Mouse (Mus musculus) hindbrain, embryonic 15.5 days (tissue): Measurements from ENCODE around the gene Mylk. TPM values are rescaled to one million over a fixed set of nuclear protein-coding genes. Genes with fewer than 3 reads are reported as not detected.

Source experiments
- ATAC-seq: fragments of 200-750 bp; cut with Nextera tagmentation; 2 replicates; pipeline ENCODE4 v1.8.0; 2017; ENCODE audit warnings: low read depth, moderate number of reproducible peaks, moderate TSS enrichment; ENCODE audit not compliant: low FRiP score
- H3K27ac ChIP-seq: fragments of 300-500 bp; sonication (generic); replicated peaks from 2 replicates; pipeline ENCODE4 v1.5.1; 2015; ENCODE audit warnings: mild to moderate bottlenecking, inconsistent platforms
- H3K27me3 ChIP-seq: fragments of 300-500 bp; sonication (generic); 2 replicates; pipeline ENCODE4 v1.6.1; 2015; ENCODE audit warnings: control low read depth, inconsistent platforms
- H3K36me3 ChIP-seq: fragments of 300-500 bp; sonication (generic); 2 replicates; pipeline ENCODE4 v1.6.1; 2015; ENCODE audit warnings: control low read depth, inconsistent platforms
- H3K4me1 ChIP-seq: fragments of 300-500 bp; sonication (generic); replicated peaks from 2 replicates; pipeline ENCODE4 v1.6.1; 2015; ENCODE audit warnings: control low read depth, inconsistent platforms
- H3K4me2 ChIP-seq: fragments of 300-500 bp; sonication (generic); 2 replicates; pipeline ENCODE4 v1.6.1; 2015; ENCODE audit warnings: moderate library complexity, mild to moderate bottlenecking, inconsistent platforms
- H3K4me3 ChIP-seq: fragments of 300-500 bp; sonication (generic); 2 replicates; pipeline ENCODE4 v1.5.1; 2015; ENCODE audit warnings: mild to moderate bottlenecking, inconsistent platforms
- H3K9ac ChIP-seq: fragments of 300-500 bp; sonication (generic); 2 replicates; pipeline ENCODE4 v1.6.1; 2015; ENCODE audit warnings: inconsistent platforms
- H3K9me3 ChIP-seq: fragments of 300-500 bp; sonication (generic); 2 replicates; pipeline ENCODE4 v1.6.1; 2016; ENCODE audit warnings: control low read depth, inconsistent platforms
- WGBS: fragments of 180-500 bp; shearing (Covaris S2); methylation state at CpG from one replicate; pipeline ENCODE4 v1.1.7; 2015; 5-methylcytosine and 5-hydroxymethylcytosine counted together
- polyA plus RNA-seq: library from polyadenylated mRNA; unstranded; fragments of >200 nt; fragmentation: Nextera tagmentation; extraction: Ambion mirVana; gene quantifications from 2 replicates; pipeline ENCODE4 v1.2.1, GENCODE M21; 2015

Mylk gene
- polyA plus RNA-seq, 1 experiment from 2014 or later, result 5.3 TPM

DNA sequence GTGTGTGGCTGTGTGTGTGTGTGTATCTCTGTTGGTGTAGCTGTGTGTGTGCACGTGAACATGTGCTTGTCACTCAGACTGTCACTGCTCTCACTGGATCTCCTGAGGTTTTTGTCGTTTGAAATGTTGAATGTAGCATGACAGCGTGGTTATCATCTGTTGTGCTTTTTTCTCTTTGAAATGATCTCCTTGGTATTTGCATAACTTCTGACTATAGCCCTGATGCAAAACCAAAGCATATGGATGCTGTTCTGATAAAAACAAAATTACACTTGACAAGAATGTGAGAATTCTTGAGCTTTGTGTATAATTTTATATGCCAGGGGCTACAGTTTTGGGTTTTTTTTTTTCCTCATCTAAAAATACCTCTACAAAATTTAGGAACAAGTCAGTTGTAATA, 254.0 kb downstream of the Mylk start:
- H3K9me3 ChIP-seq, result no peaks in the 10 kb centered on the region
- no peak for ATAC-seq
- no peak overlapping the region for H3K4me2 ChIP-seq
- H3K4me3 ChIP-seq, result no peak overlapping the region
- H3K27ac ChIP-seq, result no peak overlapping the region
- H3K27me3 ChIP-seq, result no peaks in the 10 kb centered on the region
- H3K36me3 ChIP-seq, result no peaks in the 10 kb centered on the region
- H3K9ac ChIP-seq, result no peak overlapping the region
- 73% methylated on average over 3 of the region's 3 CpGs for WGBS
- H3K4me1 ChIP-seq, result peaks cover 22% of the 10 kb centered on the region

DNA sequence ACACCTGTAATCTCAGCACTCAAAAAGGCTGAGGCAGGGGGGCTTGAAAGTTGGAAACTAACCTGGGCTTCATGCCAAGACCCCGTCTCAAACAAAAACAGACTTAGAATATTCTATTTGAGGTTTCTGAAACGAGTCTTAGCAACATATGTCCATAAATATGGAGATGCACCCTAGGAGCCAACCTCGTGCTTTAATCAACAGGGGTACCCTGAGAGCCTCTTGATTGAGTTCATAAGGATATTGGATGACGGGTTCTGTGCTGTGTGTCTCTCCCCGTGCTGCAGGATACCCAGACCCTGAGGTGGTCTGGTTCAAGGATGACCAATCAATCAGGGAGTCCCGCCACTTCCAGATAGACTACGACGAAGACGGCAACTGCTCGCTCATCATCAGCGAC, 255.0 kb downstream of the Mylk start:
- Histone ChIP-seq H3K27ac (no peak overlapping the region), H3K9me3 (no peaks in the 10 kb centered on the region), H3K36me3 (no peaks in the 10 kb centered on the region), H3K4me2 (peak overlapping the region; percentile 47), H3K27me3 (no peaks in the 10 kb centered on the region), H3K4me1 (peaks cover 22% of the 10 kb centered on the region), H3K9ac (no peak overlapping the region), H3K4me3 (0 out of 2 replicates have a peak overlapping the region, but pooled peaks have one; percentile 4)
- 44% methylated on average over 11 of the region's 11 CpGs for WGBS
- ATAC-seq, result no peak

DNA sequence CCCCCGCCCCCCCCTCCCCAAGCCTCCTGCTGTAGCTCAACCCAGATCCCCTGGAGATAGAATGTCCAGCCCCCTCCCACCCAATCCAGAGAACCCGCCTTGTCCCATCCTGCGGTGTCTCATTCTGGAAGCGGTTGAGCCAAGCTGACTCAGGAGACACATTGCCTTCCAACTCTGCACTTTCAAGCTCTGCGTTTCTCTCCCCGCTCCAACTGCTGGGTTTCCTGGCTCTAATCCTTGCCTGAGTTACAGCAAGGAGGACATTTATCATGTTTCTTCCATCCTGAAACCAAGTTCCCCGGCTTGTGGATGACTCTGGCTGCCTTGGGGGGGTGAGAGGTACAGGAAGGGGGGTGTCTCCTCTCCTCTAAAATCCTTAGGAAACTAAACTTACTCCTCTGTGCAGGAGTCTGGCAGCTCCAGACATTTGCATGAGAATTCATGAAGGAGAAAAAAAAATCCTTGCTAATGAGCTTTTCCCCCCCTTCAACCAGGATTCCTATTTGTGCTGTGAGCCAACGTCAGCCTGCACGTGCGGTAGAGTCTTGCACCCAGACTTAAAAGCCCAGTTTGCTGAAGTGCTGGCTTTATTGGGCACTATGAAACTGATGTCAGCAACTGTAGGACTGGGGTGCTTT, 256.0 kb downstream of the Mylk start:
- H3K9ac ChIP-seq, result peak overlapping the region; percentile 22; the same call in 1 of the 2 replicates
- 0 out of 2 replicates have a peak, but pooled peaks have one; percentile 12 for ATAC-seq

DNA sequence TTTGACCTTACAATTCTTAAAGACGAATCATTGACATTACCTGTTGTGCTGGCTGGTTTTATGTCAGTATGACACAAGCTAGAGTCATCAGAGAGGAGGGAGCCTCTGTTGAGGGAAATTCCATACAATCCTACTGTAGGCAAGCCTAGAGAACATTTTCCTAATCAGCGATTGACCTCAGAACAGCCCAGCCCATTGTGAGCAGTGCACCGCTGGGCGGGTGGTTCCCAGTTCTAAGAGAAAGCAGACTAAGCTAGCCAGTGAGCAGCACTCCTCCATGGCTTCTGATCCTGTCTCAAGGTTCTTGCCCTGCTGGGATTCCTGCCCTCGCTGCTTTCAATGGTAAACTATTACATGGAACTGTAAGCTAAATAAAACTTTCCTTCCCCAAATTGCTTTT, 259.3 kb downstream of the Mylk start:
- Histone ChIP-seq H3K9ac (no peak overlapping the region), H3K4me3 (no peak overlapping the region), H3K4me1 (peaks cover 18% of the 10 kb centered on the region), H3K27me3 (no peaks in the 10 kb centered on the region), H3K27ac (no peak overlapping the region), H3K36me3 (no peaks in the 10 kb centered on the region), H3K9me3 (no peaks in the 10 kb centered on the region), H3K4me2 (no peak overlapping the region)
- 84% methylated on average over 5 of the region's 5 CpGs for WGBS
- no peak for ATAC-seq

More for the DNA sequence above, 256.0 kb downstream of the Mylk start:
- Histone ChIP-seq H3K4me2 (peak overlapping the region; percentile 47), H3K27me3 (no peaks in the 10 kb centered on the region), H3K36me3 (no peaks in the 10 kb centered on the region), H3K27ac (no peak overlapping the region), H3K4me1 (peaks cover 19% of the 10 kb centered on the region), H3K9me3 (no peaks in the 10 kb centered on the region), H3K4me3 (0 out of 2 replicates have a peak overlapping the region, but pooled peaks have one; percentile 1)
- 4% methylated on average over 10 of the region's 10 CpGs for WGBS

DNA sequence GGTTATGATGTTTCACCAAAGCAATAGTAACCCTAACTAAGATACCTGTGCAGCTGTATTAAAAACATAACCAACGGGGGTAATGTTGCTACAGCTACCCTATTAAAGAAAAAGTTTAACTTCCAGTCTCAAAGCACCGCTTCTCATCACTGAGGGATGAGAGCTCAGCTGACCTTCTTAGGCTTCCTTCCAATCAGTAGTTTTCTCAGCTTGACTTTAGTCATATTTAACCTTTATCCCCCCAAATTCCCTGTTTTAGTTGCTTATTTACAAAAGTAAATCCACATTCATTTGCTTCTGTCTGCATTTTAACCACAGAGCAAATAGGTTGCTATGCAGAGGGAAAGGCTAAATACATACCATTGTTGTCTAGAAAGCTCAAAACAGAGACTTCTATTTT, 259.7 kb downstream of the Mylk start:
- H3K9ac ChIP-seq, result no peak overlapping the region
- no peak overlapping the region for H3K4me2 ChIP-seq
- no peaks in the 10 kb centered on the region for H3K9me3 ChIP-seq
- H3K4me3 ChIP-seq, result no peak overlapping the region
- H3K36me3 ChIP-seq, result no peaks in the 10 kb centered on the region
- no peak overlapping the region for H3K27ac ChIP-seq
- H3K27me3 ChIP-seq, result no peaks in the 10 kb centered on the region
- ATAC-seq, result no peak
- peaks cover 18% of the 10 kb centered on the region for H3K4me1 ChIP-seq
- 90% methylated on average over 2 of the region's 2 CpGs for WGBS

DNA sequence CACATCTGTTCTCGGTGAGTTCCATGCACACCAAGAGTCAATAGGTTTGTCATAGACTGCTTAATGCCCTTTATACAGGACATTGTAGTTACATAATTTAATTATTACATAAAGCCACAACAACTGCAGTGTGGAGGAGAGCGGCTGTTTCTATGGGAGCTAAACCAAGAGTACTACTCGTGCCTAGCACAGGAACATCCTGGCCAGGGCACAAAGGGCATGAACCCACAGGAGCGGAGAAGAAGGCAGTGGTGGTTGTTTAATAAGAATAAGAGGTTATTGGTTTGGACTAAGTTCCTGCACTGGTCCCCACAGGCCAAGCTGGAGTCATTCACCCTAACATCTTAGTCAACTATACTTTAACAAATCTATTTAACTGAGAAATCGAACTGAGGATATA, 261.2 kb downstream of the Mylk start:
- Histone ChIP-seq H3K4me1 (peaks cover 3% of the 10 kb centered on the region), H3K36me3 (no peaks in the 10 kb centered on the region), H3K4me2 (no peak overlapping the region), H3K27me3 (no peaks in the 10 kb centered on the region), H3K4me3 (no peak overlapping the region), H3K9ac (no peak overlapping the region), H3K9me3 (no peaks in the 10 kb centered on the region), H3K27ac (no peak overlapping the region)
- ATAC-seq, result no peak
- 85% methylated on average over 5 of the region's 5 CpGs for WGBS

DNA sequence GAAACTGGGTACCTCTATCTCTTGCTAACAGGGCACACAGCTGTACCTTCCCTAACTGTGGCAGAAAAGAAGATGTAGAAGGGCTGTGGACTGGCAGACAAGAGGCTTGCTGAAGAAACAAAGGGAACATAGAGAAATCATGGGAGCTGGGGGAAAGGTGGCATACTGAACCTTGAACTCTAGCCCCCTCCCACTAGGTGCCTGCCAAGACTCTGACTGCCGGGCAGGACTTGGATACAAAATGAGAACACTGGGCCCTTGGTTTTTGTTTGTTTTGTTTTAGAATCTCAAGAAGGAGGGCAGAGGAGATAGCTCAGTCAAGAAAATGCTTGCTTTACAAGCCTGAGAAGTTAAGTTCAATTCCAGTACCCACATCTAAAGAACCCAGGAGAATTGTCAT, 262.4 kb downstream of the Mylk start:
- Histone ChIP-seq H3K36me3 (no peaks in the 10 kb centered on the region), H3K27ac (no peak overlapping the region), H3K4me2 (no peak overlapping the region), H3K4me1 (no peaks in the 10 kb centered on the region), H3K27me3 (no peaks in the 10 kb centered on the region), H3K9ac (no peak overlapping the region), H3K4me3 (no peak overlapping the region), H3K9me3 (no peaks in the 10 kb centered on the region)
- no peak for ATAC-seq
- 50% methylated on average over 1 of the region's 1 CpGs for WGBS

DNA sequence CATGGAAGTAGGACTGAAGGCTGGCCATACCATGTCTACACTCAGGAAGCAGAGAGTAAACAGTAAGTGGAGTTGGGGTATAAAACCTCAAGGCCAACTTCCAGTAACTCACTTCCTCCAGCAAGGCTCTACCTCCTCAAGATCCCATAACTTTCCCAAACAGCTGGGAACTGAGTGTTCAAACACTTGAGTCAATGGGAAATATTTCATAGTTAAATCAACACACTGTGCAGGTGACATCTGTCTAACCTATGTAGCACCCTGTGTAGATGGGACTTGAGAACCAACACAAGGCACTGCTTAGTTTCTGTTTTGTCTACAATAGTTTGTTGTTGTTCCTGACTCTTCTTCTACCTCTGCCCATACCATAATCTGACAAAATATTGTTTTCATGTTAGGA, 263.4 kb downstream of the Mylk start:
- Histone ChIP-seq H3K4me1 (no peaks in the 10 kb centered on the region), H3K4me3 (no peak overlapping the region), H3K9me3 (no peaks in the 10 kb centered on the region), H3K4me2 (no peak overlapping the region), H3K27me3 (no peaks in the 10 kb centered on the region), H3K27ac (no peak overlapping the region), H3K9ac (no peak overlapping the region), H3K36me3 (no peaks in the 10 kb centered on the region)
- ATAC-seq, result no peak

DNA sequence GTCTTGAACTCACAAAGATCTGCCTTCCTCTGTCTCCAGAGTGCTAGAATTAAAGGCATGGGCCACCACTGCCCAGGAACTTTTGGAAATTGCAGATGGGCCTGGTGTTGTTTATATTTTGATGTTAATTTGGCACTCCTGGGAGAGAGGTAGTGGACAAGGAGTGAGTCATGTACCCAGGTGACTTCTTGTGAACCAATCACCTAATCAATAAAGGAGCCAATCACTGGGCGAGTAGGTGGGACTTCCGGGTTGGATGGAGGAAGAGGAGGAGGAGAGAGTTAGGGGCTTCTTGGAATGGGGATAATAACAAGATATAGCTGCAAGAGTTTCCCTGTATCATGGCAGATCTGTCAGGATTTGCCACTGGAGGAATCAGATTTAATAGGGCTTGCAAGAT, 268.5 kb downstream of the Mylk start:
- Histone ChIP-seq H3K9ac (no peak overlapping the region), H3K4me2 (no peak overlapping the region), H3K27ac (no peak overlapping the region), H3K4me3 (no peak overlapping the region), H3K9me3 (no peaks in the 10 kb centered on the region), H3K4me1 (no peaks in the 10 kb centered on the region), H3K36me3 (no peaks in the 10 kb centered on the region), H3K27me3 (0 out of 2 replicates have a peak, but pooled peaks cover 2% of the 10 kb centered on the region)
- WGBS, result 91% methylated on average over 2 of the region's 2 CpGs
- ATAC-seq, result no peak

DNA sequence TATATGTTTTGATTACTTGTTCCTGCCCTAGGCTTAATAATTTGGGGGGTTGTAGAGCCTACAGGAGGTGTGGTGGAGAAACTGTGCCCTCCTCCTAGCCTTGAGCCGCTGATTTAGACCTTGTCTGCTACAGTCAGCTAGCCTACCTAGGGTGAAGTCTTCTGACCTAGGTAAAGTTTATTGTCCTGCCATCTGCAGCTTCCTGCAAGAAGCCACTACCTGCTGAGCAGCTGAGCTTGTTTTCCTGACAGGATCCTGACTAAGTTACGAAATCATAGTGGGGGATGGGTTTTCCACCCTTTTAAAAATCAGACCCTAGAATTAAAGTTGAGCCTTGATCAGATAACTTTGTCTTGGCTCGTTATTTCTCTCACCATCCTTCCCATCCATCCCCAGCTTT, 271.5 kb downstream of the Mylk start:
- no peak overlapping the region for H3K27ac ChIP-seq
- no peak overlapping the region for H3K9ac ChIP-seq
- H3K4me2 ChIP-seq, result no peak overlapping the region
- 64% methylated on average over 3 of the region's 3 CpGs for WGBS
- peaks cover 18% of the 10 kb centered on the region for H3K27me3 ChIP-seq
- no peak overlapping the region for H3K4me3 ChIP-seq
- H3K36me3 ChIP-seq, result no peaks in the 10 kb centered on the region
- H3K9me3 ChIP-seq, result no peaks in the 10 kb centered on the region
- H3K4me1 ChIP-seq, result no peaks in the 10 kb centered on the region
- ATAC-seq, result no peak

DNA sequence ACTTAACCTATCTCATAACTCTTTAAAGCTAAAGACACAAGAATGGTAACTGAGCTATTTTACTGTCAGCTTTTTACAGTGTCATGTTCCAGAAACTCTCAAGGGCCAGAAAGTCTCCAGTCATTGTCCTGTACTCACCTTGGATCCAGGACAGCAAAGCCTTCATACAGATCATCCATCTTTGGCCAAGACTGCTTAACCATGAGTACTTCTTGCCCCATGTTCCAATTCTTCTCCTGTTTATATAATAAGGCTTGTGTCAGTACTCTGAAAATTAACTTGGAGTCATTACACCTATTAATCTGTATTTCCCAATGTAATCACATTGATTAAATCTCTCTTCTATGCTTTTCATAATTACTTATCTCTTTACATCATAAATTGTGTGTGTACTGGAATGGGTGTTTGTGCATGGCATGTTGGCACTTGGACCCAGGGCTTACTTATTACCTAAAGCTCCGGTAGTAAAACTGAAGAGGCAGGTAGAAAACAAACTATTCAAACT, 273.5 kb downstream of the Mylk start:
- Histone ChIP-seq H3K36me3 (no peaks in the 10 kb centered on the region), H3K9me3 (no peaks in the 10 kb centered on the region), H3K4me2 (no peak overlapping the region), H3K27ac (no peak overlapping the region), H3K9ac (no peak overlapping the region), H3K4me3 (no peak overlapping the region), H3K4me1 (peaks cover 6% of the 10 kb centered on the region), H3K27me3 (peaks cover 18% of the 10 kb centered on the region)
- no peak for ATAC-seq
- WGBS, result 86% methylated on average over 1 of the region's 1 CpGs

DNA sequence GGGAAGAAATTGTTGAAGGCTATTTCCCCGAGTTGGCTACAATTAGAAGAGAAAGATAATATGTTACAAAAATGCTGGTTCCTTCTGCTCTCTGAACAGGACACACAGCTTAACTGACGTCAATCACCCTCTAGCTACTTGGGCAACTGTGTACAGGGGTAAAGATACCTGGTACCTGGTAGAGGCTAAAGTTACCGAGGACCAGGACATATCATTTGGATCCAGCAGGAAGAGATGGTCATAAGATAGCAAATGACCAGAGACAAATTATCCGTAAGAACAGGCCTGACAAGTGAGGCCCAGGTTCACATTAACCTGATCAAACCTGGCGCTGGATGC, 276.9 kb downstream of the Mylk start:
- no peak; the same call in 1 of the 2 replicates for ATAC-seq
- Histone ChIP-seq H3K9me3 (no peaks in the 10 kb centered on the region), H3K27ac (peak overlapping the region; percentile 85; the same call in 1 of the 2 replicates), H3K27me3 (peaks cover 18% of the 10 kb centered on the region), H3K9ac (no peak overlapping the region), H3K4me1 (peaks cover 6% of the 10 kb centered on the region), H3K4me3 (peak overlapping the region; percentile 82), H3K4me2 (peak overlapping the region; percentile 77), H3K36me3 (peaks cover 3% of the 10 kb centered on the region; the same call in 1 of the 2 replicates)
- WGBS, result 51% methylated on average over 5 of the region's 5 CpGs
